Mouse (Mus musculus) gastrocnemius, postnatal 14 days (tissue): Measurements from ENCODE around the gene Nusap1. TPM values are rescaled to one million over a fixed set of nuclear protein-coding genes. Genes with fewer than 3 reads are reported as not detected.

Source experiments
- total RNA-seq, 2 experiments: library from RNA; stranded (reverse); gene quantifications; 2 replicates each; pipeline ENCODE4 v1.2.3; 2021

Nusap1 gene
- total RNA-seq, 2 experiments from 2014 or later, result 3.1 TPM

Other genes with a start within 250 kb of the Nusap1 start
- gene Ino80, start 140.6 kb upstream of the Nusap1 start, total RNA-seq, result 10 to 100 TPM; 11.1 to 11.6 TPM
- gene Exd1, start 70.7 kb upstream of the Nusap1 start, total RNA-seq, result under 1 TPM; 0.13 to 0.35 TPM
- gene Chp1, start 70.6 kb upstream of the Nusap1 start, total RNA-seq, result 10 to 100 TPM; 53.3 to 60.3 TPM
- 1 to 10 TPM in 1 of 2 experiments, under 1 TPM in 1; 0.82 to 1.2 TPM for gene Oip5, start 171 bp downstream of the Nusap1 start, total RNA-seq
- gene Ndufaf1, start 44.5 kb downstream of the Nusap1 start, total RNA-seq, result 10 to 100 TPM; 40.8 to 47.7 TPM
- 10 to 100 TPM; 22.3 to 23.0 TPM for gene Rtf1, start 56.8 kb downstream of the Nusap1 start, total RNA-seq
- under 1 TPM in 1 of 2 experiments, not detected in 1; 0.20 TPM for gene Itpka, start 124.0 kb downstream of the Nusap1 start, total RNA-seq
- not detected for gene Ltk, start 142.1 kb downstream of the Nusap1 start, total RNA-seq
- gene Rpap1, start 169.2 kb downstream of the Nusap1 start, total RNA-seq, result 10 to 100 TPM; 12.7 to 12.9 TPM
- 1 to 10 TPM; 1.8 to 3.6 TPM for gene Tyro3, start 179.4 kb downstream of the Nusap1 start, total RNA-seq